Mouse (Mus musculus) limb, embryonic 15.5 days (tissue): ENCODE measurements around the gene Trappc11. TPM values are rescaled to one million over a fixed set of nuclear protein-coding genes. Genes with fewer than 3 reads are reported as not detected.

Source experiments
- ATAC-seq: fragments of 200-750 bp; cut with Nextera tagmentation; 2 replicates; pipeline ENCODE4 v1.8.0; 2017; ENCODE audit warnings: low read depth, moderate TSS enrichment; ENCODE audit not compliant: insufficient number of reproducible peaks, low FRiP score, low TSS enrichment
- H3K27ac ChIP-seq: fragments of 300-500 bp; sonication (generic); 2 replicates; pipeline ENCODE4 v1.5.1; 2015; ENCODE audit warnings: moderate library complexity, mild to moderate bottlenecking, inconsistent platforms
- H3K27me3 ChIP-seq: fragments of 300-500 bp; sonication (generic); 2 replicates; pipeline ENCODE4 v1.6.1; 2015; ENCODE audit warnings: inconsistent platforms
- H3K36me3 ChIP-seq: fragments of 300-500 bp; sonication (generic); 2 replicates; pipeline ENCODE4 v1.6.1; 2015; ENCODE audit warnings: inconsistent platforms
- H3K4me1 ChIP-seq: fragments of 300-500 bp; sonication (generic); 2 replicates; pipeline ENCODE4 v1.6.1; 2015; ENCODE audit warnings: inconsistent platforms
- H3K4me2 ChIP-seq: fragments of 300-500 bp; sonication (generic); 2 replicates; pipeline ENCODE4 v1.6.1; 2015; ENCODE audit warnings: mild to moderate bottlenecking, inconsistent platforms
- H3K4me3 ChIP-seq: fragments of 300-500 bp; sonication (generic); 2 replicates; pipeline ENCODE4 v1.5.1; 2015; ENCODE audit warnings: mild to moderate bottlenecking, inconsistent platforms
- H3K9ac ChIP-seq: fragments of 300-500 bp; sonication (generic); 2 replicates; pipeline ENCODE4 v1.6.1; 2015; ENCODE audit warnings: inconsistent platforms
- H3K9me3 ChIP-seq: fragments of 300-500 bp; sonication (generic); 2 replicates; pipeline ENCODE4 v1.6.1; 2016; ENCODE audit warnings: inconsistent platforms
- WGBS: fragments of 180-500 bp; shearing (Covaris S2); methylation state at CpG from one replicate; pipeline ENCODE4 v1.1.7; 2015; 5-methylcytosine and 5-hydroxymethylcytosine counted together
- polyA plus RNA-seq: library from polyadenylated mRNA; unstranded; fragments of >200 nt; fragmentation: Nextera tagmentation; extraction: Ambion mirVana; gene quantifications from 2 replicates; pipeline ENCODE4 v1.2.1, GENCODE M21; 2015

Trappc11 gene
- polyA plus RNA-seq, 1 experiment from 2014 or later, result 26.8 TPM

DNA sequence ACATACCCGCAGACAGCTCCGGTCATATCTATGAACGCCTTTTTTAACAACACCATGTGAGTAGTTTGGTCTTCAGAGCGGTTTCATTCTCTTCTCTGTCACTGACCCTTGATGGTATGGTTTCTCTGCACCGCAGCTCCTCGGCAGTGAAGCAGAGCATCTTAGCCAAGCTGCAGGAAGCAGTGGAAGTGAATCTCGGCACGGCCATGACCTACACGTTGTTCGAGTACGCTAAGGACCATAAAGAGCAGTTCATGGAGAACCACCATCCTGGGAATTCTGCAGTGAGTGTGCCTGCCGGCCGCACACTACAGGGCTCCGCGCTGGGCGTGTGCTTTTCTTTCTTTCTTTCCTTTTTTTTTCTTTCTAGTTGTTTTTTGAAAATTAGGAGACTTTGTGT is 9.5 kb upstream of the Trappc11 start:
- WGBS, result 94% methylated on average over 16 of the region's 16 CpGs
- Histone ChIP-seq H3K9ac (no peak overlapping the region), H3K4me1 (no peaks in the 10 kb centered on the region), H3K27me3 (no peaks in the 10 kb centered on the region), H3K4me3 (no peak overlapping the region), H3K4me2 (no peak overlapping the region), H3K36me3 (peaks cover 62% of the 10 kb centered on the region), H3K27ac (no peak overlapping the region), H3K9me3 (no peaks in the 10 kb centered on the region)
- ATAC-seq, result no peak

DNA sequence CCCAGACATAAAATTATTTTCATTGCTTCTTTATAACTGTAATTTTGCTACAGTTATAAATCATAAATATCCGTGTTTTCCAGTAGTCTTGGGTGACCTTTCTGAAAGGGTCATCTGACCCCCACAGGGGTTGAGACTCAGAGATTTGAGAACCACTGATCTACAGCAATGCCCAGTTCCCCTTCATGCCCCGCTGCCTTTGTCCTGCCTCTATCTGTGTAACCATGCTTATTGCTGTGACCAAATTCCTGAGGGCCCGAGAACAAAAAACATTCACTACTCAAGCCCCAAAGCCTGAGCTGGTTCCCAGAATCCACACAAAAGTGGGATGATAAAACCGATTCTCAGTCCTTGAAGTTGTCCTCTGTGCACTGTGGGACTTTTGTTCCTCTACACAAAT is 5.1 kb upstream of the Trappc11 start:
- H3K36me3 ChIP-seq, result peaks cover 28% of the 10 kb centered on the region
- no peaks in the 10 kb centered on the region for H3K27me3 ChIP-seq
- ATAC-seq, result no peak
- H3K27ac ChIP-seq, result no peak overlapping the region
- no peak overlapping the region for H3K4me2 ChIP-seq
- H3K9ac ChIP-seq, result no peak overlapping the region
- WGBS, result 87% methylated on average over 4 of the region's 4 CpGs
- H3K9me3 ChIP-seq, result no peaks in the 10 kb centered on the region
- peaks cover 11% of the 10 kb centered on the region; the same call in 1 of the 2 replicates for H3K4me1 ChIP-seq
- H3K4me3 ChIP-seq, result no peak overlapping the region

DNA sequence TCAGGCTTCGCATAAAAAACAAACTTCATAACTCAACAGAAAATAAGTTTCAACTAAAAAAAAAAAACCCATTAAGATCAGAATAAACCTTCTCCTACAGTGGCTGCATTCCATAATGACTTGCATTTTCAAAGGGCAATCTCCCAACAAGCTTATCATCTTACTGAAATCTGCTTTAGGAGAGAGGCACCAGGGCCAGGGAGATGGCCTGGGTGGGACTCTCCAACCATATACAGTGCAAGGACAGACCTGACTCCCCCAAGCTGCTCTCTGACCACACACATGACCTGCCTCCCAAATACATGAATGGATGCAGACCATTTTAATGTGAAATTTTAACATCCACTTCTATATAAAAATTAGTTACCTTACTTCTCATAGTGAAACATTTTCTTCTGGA is 5.2 kb downstream of the Trappc11 start:
- Histone ChIP-seq H3K4me2 (no peak overlapping the region), H3K4me1 (peaks cover 5% of the 10 kb centered on the region), H3K27me3 (no peaks in the 10 kb centered on the region), H3K27ac (no peak overlapping the region), H3K4me3 (no peak overlapping the region), H3K36me3 (peaks cover 51% of the 10 kb centered on the region), H3K9me3 (no peaks in the 10 kb centered on the region), H3K9ac (no peak overlapping the region)
- ATAC-seq, result no peak
- WGBS, result 97% methylated on average over 1 of the region's 1 CpGs

DNA sequence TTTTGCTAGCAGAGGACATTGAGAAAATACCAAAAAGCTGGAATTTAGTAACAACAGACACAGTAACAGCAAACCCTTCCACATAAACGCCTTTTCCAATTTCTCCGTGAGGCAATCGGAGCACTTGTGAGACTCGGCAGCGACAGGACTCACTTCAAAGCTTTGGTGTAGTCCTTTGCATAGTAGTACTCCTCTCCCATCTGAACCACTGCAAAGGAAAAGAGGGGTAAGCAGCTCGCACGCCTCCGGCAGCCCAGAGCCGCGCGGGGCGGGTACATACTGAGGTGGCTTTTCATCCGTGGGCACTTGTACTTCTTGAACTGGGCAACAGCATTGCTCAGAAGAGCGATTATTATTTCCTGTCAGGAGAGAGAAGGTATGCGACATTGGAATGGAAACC is 19.7 kb downstream of the Trappc11 start:
- Histone ChIP-seq H3K9ac (no peak overlapping the region), H3K4me2 (no peak overlapping the region), H3K4me3 (no peak overlapping the region), H3K27me3 (no peaks in the 10 kb centered on the region), H3K27ac (no peak overlapping the region), H3K9me3 (no peaks in the 10 kb centered on the region), H3K36me3 (peaks cover 72% of the 10 kb centered on the region), H3K4me1 (no peaks in the 10 kb centered on the region)
- ATAC-seq, result no peak
- 93% methylated on average over 15 of the region's 15 CpGs for WGBS

DNA sequence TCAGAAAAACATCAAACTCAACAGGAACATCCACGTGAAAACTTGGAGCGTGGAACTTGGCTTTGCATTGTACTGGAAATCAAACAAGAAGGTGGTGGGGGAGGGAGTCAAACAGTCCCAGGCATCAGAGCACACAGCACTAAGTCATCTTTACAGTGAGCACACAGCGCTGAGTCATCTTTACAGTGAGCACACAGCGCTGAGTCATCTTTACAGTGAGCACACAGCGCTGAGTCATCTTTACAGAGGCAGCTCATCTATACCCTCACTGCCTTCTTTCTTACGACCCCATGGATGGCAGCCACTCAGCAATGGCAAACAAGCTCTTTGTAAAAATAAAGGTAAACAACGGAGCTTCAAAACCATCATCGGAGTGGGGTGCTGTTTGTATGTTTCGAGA is 22.3 kb downstream of the Trappc11 start:
- H3K4me3 ChIP-seq, result no peak overlapping the region
- peaks cover 75% of the 10 kb centered on the region for H3K36me3 ChIP-seq
- no peak overlapping the region for H3K9ac ChIP-seq
- WGBS, result 91% methylated on average over 9 of the region's 9 CpGs
- H3K4me1 ChIP-seq, result no peaks in the 10 kb centered on the region
- no peaks in the 10 kb centered on the region for H3K9me3 ChIP-seq
- ATAC-seq, result no peak
- no peak overlapping the region for H3K4me2 ChIP-seq
- H3K27me3 ChIP-seq, result no peaks in the 10 kb centered on the region
- H3K27ac ChIP-seq, result no peak overlapping the region

DNA sequence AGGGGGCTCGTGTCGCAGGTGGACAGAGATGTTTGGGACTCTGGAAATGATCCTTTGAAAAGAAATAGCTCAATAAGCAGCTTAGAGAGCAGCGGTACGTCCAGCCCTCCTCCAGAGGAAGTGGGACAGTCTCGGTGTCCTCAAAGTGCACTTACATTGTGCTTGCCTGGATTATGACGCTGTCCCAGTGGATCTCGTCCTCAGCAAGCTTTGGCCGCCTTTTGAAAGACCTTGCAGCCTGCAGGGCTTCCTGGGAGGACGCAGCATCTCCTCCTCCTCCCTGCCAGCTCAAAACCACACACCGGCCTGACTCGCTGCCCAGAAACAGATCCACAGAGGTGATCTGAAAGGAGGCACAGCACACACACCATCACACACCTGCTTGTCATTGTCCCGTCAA is 27.8 kb downstream of the Trappc11 start:
- H3K27ac ChIP-seq, result no peak overlapping the region
- H3K4me3 ChIP-seq, result no peak overlapping the region
- peaks cover 86% of the 10 kb centered on the region for H3K36me3 ChIP-seq
- no peak for ATAC-seq
- no peaks in the 10 kb centered on the region for H3K4me1 ChIP-seq
- no peak overlapping the region for H3K9ac ChIP-seq
- H3K4me2 ChIP-seq, result no peak overlapping the region
- no peaks in the 10 kb centered on the region for H3K27me3 ChIP-seq
- no peaks in the 10 kb centered on the region for H3K9me3 ChIP-seq
- 95% methylated on average over 12 of the region's 12 CpGs for WGBS

DNA sequence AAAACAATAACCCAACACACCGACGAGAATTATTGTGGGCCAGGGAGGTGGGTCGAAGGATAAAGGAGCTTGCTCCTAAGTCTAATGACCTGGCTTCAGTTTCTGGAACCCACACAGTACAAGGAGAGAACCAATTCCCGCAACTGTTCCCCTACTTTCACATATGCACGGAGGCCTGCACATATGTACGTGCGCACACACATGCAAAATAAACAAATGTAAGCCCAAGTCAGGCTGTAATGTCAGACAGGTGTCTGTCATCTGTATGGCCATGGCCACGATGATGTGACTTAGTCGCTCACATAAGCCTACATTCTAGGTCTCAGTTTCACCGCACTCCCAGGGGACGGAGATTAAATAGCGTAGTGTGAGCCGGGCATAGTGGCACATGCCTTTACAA is 30.7 kb downstream of the Trappc11 start:
- Histone ChIP-seq H3K4me3 (no peak overlapping the region), H3K9me3 (no peaks in the 10 kb centered on the region), H3K36me3 (peaks cover 88% of the 10 kb centered on the region), H3K27ac (no peak overlapping the region), H3K27me3 (no peaks in the 10 kb centered on the region), H3K9ac (no peak overlapping the region), H3K4me1 (no peaks in the 10 kb centered on the region), H3K4me2 (no peak overlapping the region)
- ATAC-seq, result no peak
- 93% methylated on average over 13 of the region's 13 CpGs for WGBS

DNA sequence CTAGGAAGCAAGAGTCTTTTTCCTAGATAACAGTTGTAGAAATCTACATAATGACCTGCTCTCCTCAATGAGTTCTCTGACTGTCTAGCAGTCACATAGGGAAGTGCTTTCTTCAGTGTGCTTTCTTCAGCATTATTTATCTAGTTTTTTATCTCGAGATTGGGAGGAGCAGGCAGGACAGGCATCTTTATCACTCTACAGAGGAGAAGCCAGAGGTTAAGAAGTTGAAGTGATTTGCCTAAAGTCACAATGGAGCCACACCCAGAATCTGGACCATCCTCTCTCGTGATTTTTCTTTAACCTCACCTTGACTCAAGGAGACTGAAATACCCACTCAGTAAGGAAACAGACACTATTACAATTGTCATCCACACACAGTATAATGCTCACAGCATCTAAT is 31.3 kb downstream of the Trappc11 start:
- no peak for ATAC-seq
- H3K9me3 ChIP-seq, result no peaks in the 10 kb centered on the region
- H3K4me1 ChIP-seq, result no peaks in the 10 kb centered on the region
- H3K27me3 ChIP-seq, result no peaks in the 10 kb centered on the region
- no peak overlapping the region for H3K4me2 ChIP-seq
- no peak overlapping the region for H3K27ac ChIP-seq
- H3K4me3 ChIP-seq, result no peak overlapping the region
- 84% methylated on average over 2 of the region's 2 CpGs for WGBS
- peaks cover 90% of the 10 kb centered on the region for H3K36me3 ChIP-seq
- H3K9ac ChIP-seq, result no peak overlapping the region

DNA sequence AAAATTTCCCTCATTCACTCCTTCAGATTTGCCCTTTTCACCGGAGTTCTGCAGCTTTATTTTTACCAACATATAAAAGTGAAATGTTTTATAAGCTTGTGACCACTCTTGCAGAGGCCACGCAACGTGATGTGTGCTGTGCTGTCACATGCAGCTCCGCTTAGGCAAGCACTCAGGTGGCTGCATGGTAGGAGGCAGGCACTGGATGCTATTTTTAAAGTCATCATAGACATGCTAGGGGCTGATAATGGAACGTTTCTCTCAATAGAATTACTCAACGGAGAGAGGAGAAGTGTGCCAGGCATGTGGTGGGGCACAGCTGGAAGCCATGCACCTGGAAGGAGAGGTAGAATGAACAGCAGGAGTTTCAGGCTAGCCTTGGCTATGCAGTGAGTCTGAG is 37.8 kb downstream of the Trappc11 start:
- Histone ChIP-seq H3K27ac (no peak overlapping the region), H3K9ac (no peak overlapping the region), H3K4me2 (no peak overlapping the region), H3K9me3 (no peaks in the 10 kb centered on the region), H3K27me3 (no peaks in the 10 kb centered on the region), H3K36me3 (peaks cover 91% of the 10 kb centered on the region), H3K4me3 (no peak overlapping the region), H3K4me1 (no peaks in the 10 kb centered on the region)
- WGBS, result 86% methylated on average over 6 of the region's 6 CpGs
- ATAC-seq, result no peak

DNA sequence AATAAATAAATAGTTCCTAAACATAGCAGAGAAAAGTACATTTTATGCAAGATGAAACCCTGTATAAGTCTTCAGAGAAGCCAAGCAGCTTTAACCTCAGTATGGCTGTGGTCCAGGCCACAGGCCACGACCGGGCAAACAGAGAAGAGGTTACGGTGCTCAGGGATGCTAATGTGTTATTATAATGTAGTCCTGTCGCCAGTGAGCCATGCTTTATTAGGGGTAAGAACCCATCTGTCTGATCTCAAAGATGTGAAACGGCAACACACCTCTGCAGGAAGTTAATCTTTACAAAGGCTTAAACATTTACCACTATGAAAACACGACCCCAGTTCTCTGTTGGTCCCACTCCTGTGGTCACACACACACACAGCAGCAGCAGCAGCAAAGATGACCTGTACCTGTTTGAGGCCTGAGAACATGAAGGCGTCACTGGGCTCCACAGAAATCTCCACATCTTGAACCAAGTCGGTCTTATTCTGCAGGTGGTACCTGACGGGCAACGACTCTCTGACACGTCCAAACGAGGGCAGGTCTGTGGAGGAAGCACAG is 38.6 kb downstream of the Trappc11 start:
- WGBS, result 86% methylated on average over 12 of the region's 12 CpGs
- H3K4me1 ChIP-seq, result no peaks in the 10 kb centered on the region
- no peak overlapping the region for H3K4me3 ChIP-seq
- H3K27ac ChIP-seq, result no peak overlapping the region
- no peak overlapping the region for H3K4me2 ChIP-seq
- no peak for ATAC-seq
- H3K9ac ChIP-seq, result no peak overlapping the region
- H3K36me3 ChIP-seq, result peaks cover 87% of the 10 kb centered on the region
- no peaks in the 10 kb centered on the region for H3K9me3 ChIP-seq
- no peaks in the 10 kb centered on the region for H3K27me3 ChIP-seq

DNA sequence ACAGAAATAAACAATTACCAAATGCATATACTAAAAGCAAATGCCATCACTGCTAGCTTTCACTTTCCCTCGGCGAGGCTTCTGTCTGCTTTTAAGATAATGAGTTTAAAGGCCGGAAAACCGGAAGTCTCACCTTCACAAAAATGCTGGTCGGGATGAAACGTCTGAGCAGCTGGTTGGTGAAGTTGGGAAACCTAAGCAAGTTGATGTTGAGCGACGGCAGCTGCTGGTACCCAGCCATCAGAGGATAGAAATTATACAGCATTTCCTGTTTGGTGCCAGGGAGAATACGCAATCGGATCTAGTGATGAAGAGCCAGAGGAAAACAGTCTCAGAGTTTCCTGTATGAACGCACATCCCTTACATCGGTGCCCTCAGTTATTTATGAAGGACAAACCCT is 40.2 kb downstream of the Trappc11 start:
- H3K4me2 ChIP-seq, result no peak overlapping the region
- no peak overlapping the region for H3K9ac ChIP-seq
- WGBS, result 85% methylated on average over 12 of the region's 12 CpGs
- no peak overlapping the region for H3K4me3 ChIP-seq
- peaks cover 74% of the 10 kb centered on the region for H3K36me3 ChIP-seq
- no peaks in the 10 kb centered on the region for H3K27me3 ChIP-seq
- H3K4me1 ChIP-seq, result 0 out of 2 replicates have a peak, but pooled peaks cover 2% of the 10 kb centered on the region
- H3K27ac ChIP-seq, result no peak overlapping the region
- no peaks in the 10 kb centered on the region for H3K9me3 ChIP-seq
- ATAC-seq, result no peak

DNA sequence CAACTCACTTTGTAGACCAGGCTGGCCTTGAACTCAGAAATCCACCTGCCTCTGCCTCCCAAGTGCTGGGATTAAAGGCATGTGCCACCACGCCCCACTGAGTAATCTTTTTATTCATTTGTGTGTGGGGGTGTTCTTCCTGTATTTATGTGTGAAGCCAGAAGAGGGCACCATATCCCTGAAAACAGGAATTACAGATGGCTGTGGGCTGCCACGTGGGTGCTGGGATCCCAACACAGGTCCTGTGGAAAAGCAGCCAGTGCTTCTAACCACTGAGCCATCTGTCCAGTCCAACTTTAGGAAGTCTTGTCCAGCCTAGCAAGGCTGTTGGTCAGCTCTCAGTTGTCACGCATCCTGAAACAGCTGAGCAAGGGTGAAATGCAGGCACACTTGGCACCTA is 46.0 kb downstream of the Trappc11 start:
- 93% methylated on average over 3 of the region's 3 CpGs for WGBS
- Histone ChIP-seq H3K4me3 (no peak overlapping the region), H3K9me3 (no peaks in the 10 kb centered on the region), H3K9ac (no peak overlapping the region), H3K27ac (no peak overlapping the region), H3K4me2 (no peak overlapping the region), H3K36me3 (peaks cover 32% of the 10 kb centered on the region), H3K4me1 (0 out of 2 replicates have a peak, but pooled peaks cover 2% of the 10 kb centered on the region), H3K27me3 (no peaks in the 10 kb centered on the region)
- no peak for ATAC-seq
